Mouse (Mus musculus) stomach, postnatal 0 days (tissue): ENCODE measurements at regions not wholly inside any gene's neighbourhood (a gene's known extent, or its start where the extent isn't known, plus 50 kb on each side); places are given as distances from the start of the nearest gene placed in this dataset.
A peak's percentile ranks its signal among the peaks of the same experiment; 100 is the strongest.

Experiments
- ATAC-seq: fragments of 200-750 bp; cut with Nextera tagmentation; 2 replicates; pipeline ENCODE4 v1.8.0; 2017; ENCODE audit not compliant: low FRiP score, low TSS enrichment
- DNase-seq: peaks from one replicate; pipeline ENCODE4 v3.0.0-alpha.2; 2016; ENCODE audit warnings: low spot score
- H3K27ac ChIP-seq: fragments of 300-500 bp; sonication (generic); replicated peaks from 2 replicates; pipeline ENCODE4 v1.5.1; 2014; ENCODE audit warnings: mild to moderate bottlenecking, control low read depth
- H3K27me3 ChIP-seq: fragments of 300-500 bp; sonication (generic); 2 replicates; pipeline ENCODE4 v1.6.1; 2014; ENCODE audit warnings: low read length; ENCODE audit not compliant: control insufficient read depth, insufficient read depth
- H3K36me3 ChIP-seq: fragments of 300-500 bp; sonication (generic); 2 replicates; pipeline ENCODE4 v1.6.1; 2014; ENCODE audit warnings: low read length, mixed read lengths; ENCODE audit not compliant: control insufficient read depth, insufficient read depth
- H3K4me1 ChIP-seq: fragments of 300-500 bp; sonication (generic); replicated peaks from 2 replicates; pipeline ENCODE4 v1.6.1; 2014; ENCODE audit warnings: antibody characterized with exemption; ENCODE audit not compliant: control insufficient read depth, insufficient read depth
- H3K4me2 ChIP-seq: fragments of 300-500 bp; sonication (generic); replicated peaks from 2 replicates; pipeline ENCODE4 v1.6.1; 2014; ENCODE audit warnings: low read depth, mild to moderate bottlenecking, control low read depth, moderate library complexity
- H3K4me3 ChIP-seq: fragments of 300-500 bp; sonication (generic); 2 replicates; pipeline ENCODE4 v1.5.1; 2014; ENCODE audit warnings: low read depth, low read length, control low read depth
- H3K9ac ChIP-seq: fragments of 300-500 bp; sonication (generic); 2 replicates; pipeline ENCODE4 v1.6.1; 2014; ENCODE audit warnings: mild to moderate bottlenecking, low read length, control low read depth, mixed read lengths
- H3K9me3 ChIP-seq: fragments of 300-500 bp; sonication (generic); 2 replicates; pipeline ENCODE4 v1.6.1; 2016; ENCODE audit warnings: low read length; ENCODE audit not compliant: control insufficient read depth
- CTCF ChIP-seq: IDR thresholded peaks from 2 replicates; pipeline ENCODE4 v1.5.1; 2016; ENCODE audit warnings: antibody characterized with exemption, low read depth, mild to moderate bottlenecking, moderate library complexity
- EP300 ChIP-seq: optimal IDR thresholded peaks from 2 replicates; pipeline ENCODE3; 2016; ENCODE audit warnings: antibody characterized with exemption
- WGBS: fragments of 180-500 bp; shearing (Covaris S2); extraction: QIAGEN DNeasy Blood & Tissue Kit; methylation state at CpG from one replicate; pipeline ENCODE4 v1.1.7; 2014; 5-methylcytosine and 5-hydroxymethylcytosine counted together

DNA sequence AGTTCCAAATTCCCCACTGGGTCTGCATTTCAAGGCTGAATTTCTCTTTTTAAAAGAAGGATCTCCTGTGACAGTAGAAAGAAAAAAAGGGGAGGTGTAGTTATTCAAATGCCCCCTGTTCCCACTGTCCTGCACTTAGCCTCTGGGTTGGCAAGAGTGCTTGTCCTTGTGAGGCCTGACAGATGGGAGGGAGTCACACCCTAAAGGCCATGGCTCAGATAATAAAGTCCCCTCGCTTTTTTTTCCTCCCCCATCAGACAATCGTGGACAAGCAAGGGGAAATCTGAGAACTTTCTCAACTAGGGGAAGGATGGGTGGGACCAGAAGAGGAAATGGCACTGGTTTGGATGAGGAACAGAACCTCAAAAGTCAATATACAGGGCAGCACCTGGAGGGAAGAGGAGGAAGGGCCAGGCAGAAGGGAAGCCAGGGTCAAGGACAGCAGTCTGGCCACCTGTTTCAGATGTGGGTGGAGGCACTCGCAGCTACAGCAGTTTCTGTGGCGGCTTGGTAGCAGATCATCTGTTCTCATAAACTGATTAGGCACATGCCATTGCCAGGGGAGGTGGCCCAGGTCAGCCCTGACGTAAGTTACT, 112.0 kb upstream of the Rapgef5 start:
- DNase-seq (no peak), ATAC-seq (no peak)
- Histone ChIP-seq H3K9me3 (no peaks in the 10 kb centered on the region), H3K4me3 (no peak overlapping the region), H3K4me1 (no peaks in the 10 kb centered on the region), H3K27me3 (no peaks in the 10 kb centered on the region), H3K36me3 (no peaks in the 10 kb centered on the region), H3K9ac (no peak overlapping the region), H3K27ac (no peak overlapping the region), H3K4me2 (no peak overlapping the region)
- TF ChIP-seq CTCF (no peak), EP300 (no peak)
- 39% methylated on average over 5 of the region's 5 CpGs for WGBS

- Histone ChIP-seq H3K9ac (no peak overlapping the region), H3K27me3 (no peaks in the 10 kb centered on the region), H3K27ac (no peak overlapping the region), H3K36me3 (no peaks in the 10 kb centered on the region), H3K4me3 (no peak overlapping the region), H3K9me3 (no peaks in the 10 kb centered on the region), H3K4me2 (no peak overlapping the region), H3K4me1 (no peaks in the 10 kb centered on the region)
- ATAC-seq (no peak), DNase-seq (no peak)
- TF ChIP-seq EP300 (no peak), CTCF (no peak)
- WGBS = 83% methylated on average over 9 of the region's 9 CpGs
These were observed 109.4 kb upstream of the Rapgef5 start for GRCm38 (mm10) chr12:117406832-117407231.

GRCm38 (mm10) chr12:117410604-117411003, 105.7 kb upstream of the Rapgef5 start:
- H3K9me3 ChIP-seq = no peaks in the 10 kb centered on the region
- WGBS = 55% methylated on average over 1 of the region's 1 CpGs
- no peaks in the 10 kb centered on the region for H3K36me3 ChIP-seq
- no peaks in the 10 kb centered on the region for H3K4me1 ChIP-seq
- no peak overlapping the region for H3K9ac ChIP-seq
- no peaks in the 10 kb centered on the region for H3K27me3 ChIP-seq
- no peak for ATAC-seq
- no peak overlapping the region for H3K4me2 ChIP-seq
- DNase-seq = no peak
- TF ChIP-seq EP300 = no peak
- no peak for TF ChIP-seq CTCF
- no peak overlapping the region for H3K27ac ChIP-seq
- no peak overlapping the region for H3K4me3 ChIP-seq

DNA sequence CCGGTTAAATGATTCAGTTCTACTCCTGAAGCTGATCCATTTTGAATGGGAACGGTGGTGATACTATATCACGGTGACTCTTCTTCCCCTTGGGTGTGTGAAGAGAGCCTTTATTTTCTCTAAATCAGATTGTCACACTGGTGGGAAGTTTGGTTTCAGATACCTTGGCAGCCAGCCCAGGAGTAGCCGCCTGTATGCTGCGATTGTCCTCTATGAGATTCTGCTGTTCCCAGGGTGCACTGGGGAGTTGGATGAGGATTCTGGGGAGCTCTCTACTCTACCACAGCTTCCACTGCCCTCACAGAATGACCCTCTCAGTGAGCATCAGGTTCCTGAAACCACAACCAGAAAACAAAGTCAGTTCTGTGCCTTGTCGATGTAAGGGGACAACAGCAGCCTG, 104.0 kb upstream of the Rapgef5 start:
- H3K4me1 ChIP-seq = no peaks in the 10 kb centered on the region
- no peaks in the 10 kb centered on the region for H3K27me3 ChIP-seq
- no peak for TF ChIP-seq CTCF
- no peak for TF ChIP-seq EP300
- H3K4me3 ChIP-seq = no peak overlapping the region
- H3K9ac ChIP-seq = no peak overlapping the region
- DNase-seq = no peak
- H3K36me3 ChIP-seq = no peaks in the 10 kb centered on the region
- no peak overlapping the region for H3K27ac ChIP-seq
- no peak for ATAC-seq
- H3K9me3 ChIP-seq = no peaks in the 10 kb centered on the region
- no peak overlapping the region for H3K4me2 ChIP-seq
- 57% methylated on average over 6 of the region's 6 CpGs for WGBS

GRCm38 (mm10) chr12:117412779-117413505, 103.3 kb upstream of the Rapgef5 start:
- Histone ChIP-seq H3K9ac (no peak overlapping the region), H3K4me3 (no peak overlapping the region), H3K27me3 (no peaks in the 10 kb centered on the region), H3K27ac (no peak overlapping the region), H3K9me3 (no peaks in the 10 kb centered on the region), H3K4me1 (no peaks in the 10 kb centered on the region), H3K36me3 (no peaks in the 10 kb centered on the region), H3K4me2 (no peak overlapping the region)
- DNase-seq (no peak), ATAC-seq (no peak)
- TF ChIP-seq EP300 (no peak), CTCF (no peak)
- WGBS = 49% methylated on average over 2 of the region's 2 CpGs

DNA sequence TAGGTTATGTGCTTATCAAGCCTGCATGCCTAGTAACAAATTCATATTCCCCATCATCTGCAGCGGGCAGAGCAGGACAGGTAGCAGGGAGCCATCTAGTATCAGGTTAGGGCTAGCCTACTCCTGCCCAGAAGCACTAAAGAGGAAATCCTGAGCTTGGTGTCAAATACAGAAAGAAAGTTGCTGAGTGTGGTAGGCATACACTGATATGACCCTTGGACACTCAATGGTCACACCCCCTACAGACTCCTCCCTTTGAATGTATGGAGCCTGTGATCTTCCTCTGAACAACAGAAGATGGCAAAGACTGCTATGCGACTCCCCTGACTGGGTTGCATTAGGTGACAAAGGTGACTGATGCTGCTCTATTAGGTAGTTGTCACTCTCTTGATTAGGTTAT, 102.3 kb upstream of the Rapgef5 start:
- WGBS = 72% methylated on average over 2 of the region's 2 CpGs
- Histone ChIP-seq H3K4me1 (no peaks in the 10 kb centered on the region), H3K36me3 (no peaks in the 10 kb centered on the region), H3K4me3 (no peak overlapping the region), H3K9me3 (no peaks in the 10 kb centered on the region), H3K4me2 (no peak overlapping the region), H3K27me3 (no peaks in the 10 kb centered on the region), H3K9ac (no peak overlapping the region), H3K27ac (no peak overlapping the region)
- peak; percentile 51; the same call in 1 of the 2 replicates for ATAC-seq
- TF ChIP-seq EP300 = no peak
- no peak for TF ChIP-seq CTCF
- DNase-seq = no peak
